Comparison of ENCODE assay signal across 8 mouse cellular contexts in the genomic region with DNA sequence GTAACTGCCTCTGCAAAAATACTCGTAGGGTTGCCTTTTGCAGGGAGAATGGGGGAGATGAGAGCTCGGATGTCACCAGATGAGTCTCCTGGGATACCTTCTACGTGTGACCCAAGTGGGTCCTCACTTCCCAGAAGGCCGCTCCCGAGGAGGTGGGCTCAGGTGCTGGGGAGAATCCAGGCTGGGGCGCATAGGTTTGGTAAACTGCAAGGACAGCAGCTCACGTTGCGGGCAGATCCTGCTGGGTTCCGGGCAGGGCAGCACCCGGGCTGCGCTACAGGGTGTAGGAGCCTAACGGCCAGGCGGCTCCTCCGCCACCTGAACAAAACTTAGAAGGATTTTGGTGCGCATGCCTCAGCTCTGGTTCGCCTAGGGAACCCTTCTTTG. TPM values are rescaled to one million over a fixed set of nuclear protein-coding genes. Genes with fewer than 3 reads are reported as not detected.
DNase-seq lines count a peak whose midpoint lies in the region; ATAC-seq lines count a peak whose summit lies in the region.

No protein-coding gene starts in this region.

- H3K36me3 ChIP-seq in macrophage (ENCODE audit: inconsistent target) = no peaks in the 10 kb centered on the region

- ATAC-seq in cerebellum, adult (ENCODE audit: insufficient number of reproducible peaks, low FRiP score, low TSS enrichment) = 0 out of 2 replicates have a peak, but pooled peaks have one; percentile 24

- no peak for DNase-seq in cerebellum, adult 11-12 months
- DNase-seq in ovary, postnatal 36 days (ENCODE audit: low spot score) = peak; percentile 28
- DNase-seq in ovary, adult 18-20 months (ENCODE audit: low spot score) = no peak
- peak; percentile 20 for DNase-seq in heart, postnatal 4 days
- DNase-seq in layer of hippocampus, adult 8-10 months (ENCODE audit: low spot score in 2 of 2) = no peak
- DNase-seq in spleen, postnatal 36 days (ENCODE audit: low spot score in 2 of 2) = no peak

- no peaks in the 10 kb centered on the region for H3K79me2 ChIP-seq in macrophage (ENCODE audit: inconsistent target)

- H3K4me3 ChIP-seq in macrophage (ENCODE audit: inconsistent target) = peak overlapping the region; percentile 3; the same call in 1 of the 2 replicates

- no peak overlapping the region for H3K27ac ChIP-seq in macrophage

- 2% methylated on average over 16 of the region's 16 CpGs for WGBS in macrophage (ENCODE audit: missing documents)

RNA-seq across cellular contexts. Expression of a gene that starts 0.7 kb away (rescaled TPM):
- total RNA-seq in heart, postnatal 4 days (2021) = 1 to 10 TPM; 1.4 to 1.9 TPM
- 1 to 10 TPM in 14 of 26 experiments, under 1 TPM in 9, not detected in 3; 0.20 to 4.8 (median 1.8) TPM for total RNA-seq in macrophage (2018; cell fraction: chromatin; rRNA removed)
- 10 to 100 TPM in 1 of 26 experiments, 1 to 10 TPM in 25; 3.7 to 10.9 (median 6.4) TPM for total RNA-seq in macrophage (2018; cell fraction: cytosol; rRNA removed)
- total RNA-seq in macrophage (2018; cell fraction: nucleus; rRNA removed) = 1 to 10 TPM; 1.6 to 9.5 (median 4.2) TPM
- polyA plus RNA-seq in macrophage (2018) = 4.7 to 8.9 TPM (median 7.9 TPM) in 3 replicates
- total RNA-seq in layer of hippocampus, adult 8-10 months (2022) = 1 to 10 TPM; 1.5 to 3.3 (median 1.9) TPM

RNA-seq across cellular contexts. Expression of a gene that starts 41.1 kb away (rescaled TPM):
- total RNA-seq in heart, postnatal 4 days (2021) = under 1 TPM; 0.71 to 0.92 TPM
- not detected for total RNA-seq in macrophage (2018; cell fraction: chromatin; rRNA removed)
- total RNA-seq in macrophage (2018; cell fraction: cytosol; rRNA removed) = under 1 TPM in 2 of 26 experiments, not detected in 24; 0.51 to 0.71 TPM
- not detected for total RNA-seq in macrophage (2018; cell fraction: nucleus; rRNA removed)
- not detected in 3 replicates for polyA plus RNA-seq in macrophage (2018)
- total RNA-seq in layer of hippocampus, adult 8-10 months (2022) = not detected

Comparison
In these comparisons a context has a peak if more than half of its experiments do, and no peak if none do; other contexts are left out.
1. DNase-seq: peak in ovary, postnatal 36 days (single experiment) and heart, postnatal 4 days (single experiment); none in cerebellum, adult 11-12 months (single experiment), ovary, adult 18-20 months (single experiment), layer of hippocampus, adult 8-10 months (0 of 2) and spleen, postnatal 36 days (0 of 2).